Mouse (Mus musculus) left cerebral cortex, adult 2 months (tissue): Measurements from ENCODE around the gene 1700029F12Rik. TPM values are rescaled to one million over a fixed set of nuclear protein-coding genes. Genes with fewer than 3 reads are reported as not detected.
A peak's percentile ranks its signal among the peaks of the same experiment; 100 is the strongest.

Experiments used
- DNase-seq, 2 experiments: peaks; one replicate each; pipeline ENCODE4 v3.0.0; 2021 to 2022; ENCODE audit warnings: low spot score in 2 of 2, mixed read lengths in 1 of 2; ENCODE audit errors: extremely low spot score in 1 of 2
- H3K27ac ChIP-seq: fragments of 200-600 bp; 2 replicates; pipeline ENCODE4 v1.8.1; 2022
- H3K4me3 ChIP-seq: fragments of 200-600 bp; 2 replicates; pipeline ENCODE4 v1.8.1; 2022
- CTCF ChIP-seq: fragments of 200-600 bp; IDR thresholded peaks from 2 replicates; pipeline ENCODE4 v1.8.1; 2022; ENCODE audit warnings: antibody characterized with exemption, mild to moderate bottlenecking, moderate library complexity
- intact Hi-C: fragments of 180-260 bp; cut with DNase I; formaldehyde crosslinking; loops from one replicate; pipeline ENCODE4 v1.15.1; 2025
- total RNA-seq, 2 experiments: library from RNA; stranded (reverse); gene quantifications; 2 replicates each; pipeline ENCODE4 v1.2.3; 2021

Gene 1700029F12Rik
- total RNA-seq, 2 experiments from 2014 or later = not detected

DNA sequence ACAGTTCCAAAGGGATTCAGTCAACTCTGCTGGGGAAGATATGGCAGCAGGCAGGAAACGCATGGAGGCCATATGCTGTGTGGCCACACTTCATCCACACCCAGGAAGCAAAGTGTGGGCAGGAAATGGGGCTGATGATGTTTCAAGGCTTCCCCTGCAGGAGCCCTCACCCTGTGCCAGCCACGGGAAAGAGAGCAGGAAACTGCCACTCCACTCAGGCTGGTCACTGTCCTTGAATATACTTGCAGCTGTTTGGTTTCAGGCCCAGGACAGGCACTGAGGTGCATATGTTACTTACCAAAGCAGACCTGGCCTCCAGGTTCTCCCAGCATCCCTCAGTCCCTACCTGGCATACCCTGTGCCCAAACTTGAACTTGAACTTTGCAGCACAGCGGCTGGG is 30.3 kb upstream of the 1700029F12Rik start:
- Histone ChIP-seq H3K4me3 (no peak overlapping the region), H3K27ac (no peak overlapping the region)
- intact Hi-C loops = no loop called here
- no peak for DNase-seq
- no peak for TF ChIP-seq CTCF

DNA sequence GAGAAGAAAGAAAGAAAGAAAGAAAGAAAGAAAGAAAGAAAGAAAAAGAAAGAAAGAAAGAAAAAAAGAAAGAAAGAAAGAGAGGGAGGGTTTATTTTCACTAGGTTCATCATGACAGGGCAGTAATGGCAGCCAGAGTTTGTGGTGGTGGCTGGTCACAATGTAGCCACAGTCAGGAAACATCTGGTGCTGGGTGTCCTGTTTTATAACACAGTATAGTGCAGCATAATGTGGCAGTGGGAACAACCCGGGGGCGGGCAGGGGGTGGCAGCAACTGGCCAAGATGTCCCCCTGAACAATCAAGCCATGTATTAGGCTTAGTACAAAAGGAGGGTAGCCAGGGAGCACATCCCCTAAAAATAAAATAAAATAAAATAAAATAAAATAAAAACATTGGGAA is 29.3 kb upstream of the 1700029F12Rik start:
- Histone ChIP-seq H3K4me3 (no peak overlapping the region), H3K27ac (no peak overlapping the region)
- intact Hi-C loops = no loop called here
- TF ChIP-seq CTCF = no peak
- no peak for DNase-seq

DNA sequence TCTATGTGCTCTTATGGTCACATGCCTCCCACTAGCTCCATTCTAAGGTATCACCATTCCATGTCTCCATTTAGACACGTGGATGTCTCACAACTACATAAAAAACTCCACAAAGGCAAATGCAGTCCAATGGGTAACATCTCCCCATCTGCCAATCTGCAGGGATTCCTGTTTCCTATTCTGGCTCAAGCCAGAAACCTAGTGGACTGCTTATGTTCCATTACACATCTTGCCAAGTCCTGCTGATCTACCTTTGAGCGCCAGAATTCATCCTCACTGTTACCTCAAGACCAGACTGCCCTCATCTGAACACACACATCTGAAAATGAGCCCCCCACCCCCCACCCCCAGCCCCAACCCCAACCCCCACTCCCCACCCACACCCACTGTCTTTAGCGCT is 28.0 kb upstream of the 1700029F12Rik start:
- intact Hi-C loops = no loop called here
- no peak overlapping the region for H3K27ac ChIP-seq
- TF ChIP-seq CTCF = no peak
- no peak for DNase-seq
- no peak overlapping the region for H3K4me3 ChIP-seq

DNA sequence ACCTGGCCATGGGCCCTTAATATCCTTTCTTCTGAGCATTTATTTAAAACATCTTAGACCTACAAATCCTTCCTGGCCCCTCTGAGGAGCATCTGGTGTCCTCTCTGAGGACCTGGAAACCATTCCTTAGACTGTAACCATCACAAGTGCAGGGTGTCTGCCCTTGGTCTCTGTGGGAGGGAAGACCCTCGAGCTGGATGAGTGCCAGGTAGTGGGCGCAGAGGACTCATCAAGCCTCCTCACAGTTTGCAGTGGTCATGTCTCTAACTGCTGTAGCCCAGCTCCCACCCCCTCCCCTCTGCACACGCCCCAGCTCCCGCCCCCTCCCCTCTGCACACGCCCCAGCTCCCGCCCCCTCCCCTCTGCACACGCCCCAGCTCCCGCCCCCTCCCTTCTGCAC is 26.2 kb upstream of the 1700029F12Rik start:
- Histone ChIP-seq H3K27ac (no peak overlapping the region), H3K4me3 (no peak overlapping the region)
- TF ChIP-seq CTCF = no peak
- intact Hi-C loops = no loop called here
- DNase-seq = no peak

DNA sequence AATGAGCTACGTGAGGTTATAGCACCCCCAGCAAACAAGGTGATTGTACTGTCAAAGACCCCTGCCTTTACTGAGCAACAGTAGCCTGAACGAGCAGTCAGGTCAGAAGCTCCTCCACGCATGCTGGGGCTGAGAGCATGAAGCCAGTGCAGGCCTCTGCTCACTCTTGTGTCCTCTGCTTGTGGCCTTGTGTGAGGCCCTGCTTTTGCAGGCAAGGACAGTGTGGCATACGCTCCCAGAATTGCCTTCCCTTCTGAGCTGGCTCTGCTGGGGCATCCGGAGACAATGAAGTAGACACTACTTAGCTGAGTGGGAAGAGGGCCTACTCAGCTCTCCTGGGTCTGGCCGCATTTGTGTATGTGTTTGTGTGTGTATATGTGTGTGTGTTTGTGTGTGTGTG is 25.6 kb upstream of the 1700029F12Rik start:
- Histone ChIP-seq H3K4me3 (no peak overlapping the region), H3K27ac (no peak overlapping the region)
- no peak for DNase-seq
- intact Hi-C loops = loop anchor here (10.0 kb wide), 2 partner anchors 205 to 325 kb away; no protein-coding TSS in a partner anchor
- TF ChIP-seq CTCF = no peak

DNA sequence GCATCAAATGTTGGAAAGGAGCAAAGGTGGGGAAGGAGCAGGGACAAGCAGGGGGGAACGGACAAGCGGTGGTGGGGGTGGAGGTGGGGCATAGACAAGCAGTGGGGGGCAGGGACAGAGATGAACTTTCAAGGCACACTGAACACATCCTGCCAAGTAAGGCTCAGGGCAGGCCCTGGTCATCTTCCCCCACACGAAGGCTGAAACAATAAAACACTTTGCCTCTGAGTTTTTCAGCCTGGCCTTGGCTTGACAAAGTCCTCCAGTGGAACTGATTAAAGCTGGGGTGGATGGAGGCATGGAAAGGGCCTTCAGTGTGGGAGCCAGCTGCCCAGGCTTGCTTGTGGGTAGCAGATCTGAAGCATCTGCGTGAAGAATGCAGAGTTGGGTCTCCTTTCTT is 23.7 kb upstream of the 1700029F12Rik start:
- Histone ChIP-seq H3K27ac (no peak overlapping the region), H3K4me3 (no peak overlapping the region)
- no peak for TF ChIP-seq CTCF
- DNase-seq = no peak
- intact Hi-C loops = loop anchor here (10.0 kb wide), 2 partner anchors 203 to 323 kb away; no protein-coding TSS in a partner anchor

DNA sequence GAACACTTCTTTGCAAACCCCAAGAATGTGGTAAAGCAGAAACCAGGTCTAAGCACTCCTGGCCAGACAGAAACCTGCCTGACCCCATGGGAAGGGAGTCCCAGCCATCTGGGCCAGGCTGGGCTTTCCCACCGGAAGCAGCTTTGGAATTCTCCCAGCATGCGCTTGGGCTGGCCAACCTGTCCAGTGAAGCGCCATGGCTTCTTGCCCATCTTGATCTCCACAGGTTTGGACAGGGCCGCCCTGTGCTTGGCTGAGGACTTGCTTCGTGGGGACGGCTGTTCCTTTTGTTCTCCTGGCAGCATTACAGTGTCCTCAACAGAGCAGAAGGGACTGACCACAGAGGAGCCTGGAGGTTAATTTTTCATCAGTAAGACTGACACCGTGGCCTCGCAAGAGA is 19.7 kb upstream of the 1700029F12Rik start:
- TF ChIP-seq CTCF = no peak
- intact Hi-C loops = loop anchor here (2.0 to 10.0 kb wide), 3 partner anchors 47 to 319 kb away; no protein-coding TSS in a partner anchor
- Histone ChIP-seq H3K27ac (no peak overlapping the region), H3K4me3 (no peak overlapping the region)
- DNase-seq = no peak

DNA sequence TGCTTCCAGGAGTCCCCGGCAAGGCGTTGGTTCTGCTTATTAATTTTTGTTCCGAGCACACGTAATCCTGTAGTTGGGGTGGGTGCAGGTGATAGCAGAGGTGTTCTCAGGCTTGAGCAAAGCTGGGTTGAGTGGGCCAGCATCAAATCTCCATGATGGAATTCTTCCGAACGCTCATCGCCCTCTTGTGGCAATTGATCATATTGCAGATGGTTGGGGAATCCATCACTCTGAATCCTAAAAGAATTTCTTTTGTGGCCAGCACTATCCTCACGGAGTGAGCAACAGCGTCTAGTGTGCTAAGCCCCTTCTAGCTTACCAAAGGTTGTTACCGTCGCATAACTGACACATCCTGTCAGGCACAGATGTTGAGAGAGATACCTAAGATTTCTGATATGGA is 18.5 kb upstream of the 1700029F12Rik start:
- Histone ChIP-seq H3K27ac (no peak overlapping the region), H3K4me3 (no peak overlapping the region)
- peak; percentile 93 for TF ChIP-seq CTCF
- intact Hi-C loops = loop anchor here (2.0 to 10.0 kb wide), 3 partner anchors 46 to 318 kb away; no protein-coding TSS in a partner anchor
- peak; percentile 76 to 81 for DNase-seq

DNA sequence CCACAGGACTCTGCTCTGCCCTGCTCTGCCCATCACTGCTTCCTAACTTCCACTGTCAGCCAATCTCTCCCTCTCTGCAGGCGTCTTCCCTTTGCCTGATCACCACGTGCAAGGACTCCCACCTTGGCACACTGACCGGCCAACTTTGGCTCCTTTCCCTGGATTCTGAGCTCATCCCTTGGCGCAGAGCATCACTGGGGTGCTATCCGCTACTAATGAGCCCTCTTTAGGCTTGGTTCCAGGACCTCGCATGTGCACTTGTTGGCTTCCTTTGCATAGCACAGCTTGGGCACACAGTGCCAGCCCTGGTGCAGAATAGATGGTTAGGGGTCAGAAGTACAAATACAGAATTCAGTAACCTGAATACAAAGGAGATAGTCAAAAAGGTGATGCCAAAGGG is 17.0 kb upstream of the 1700029F12Rik start:
- no peak for TF ChIP-seq CTCF
- no peak for DNase-seq
- Histone ChIP-seq H3K4me3 (no peak overlapping the region), H3K27ac (no peak overlapping the region)
- intact Hi-C loops = loop anchor here (10.0 kb wide), 2 partner anchors 196 to 316 kb away; no protein-coding TSS in a partner anchor

DNA sequence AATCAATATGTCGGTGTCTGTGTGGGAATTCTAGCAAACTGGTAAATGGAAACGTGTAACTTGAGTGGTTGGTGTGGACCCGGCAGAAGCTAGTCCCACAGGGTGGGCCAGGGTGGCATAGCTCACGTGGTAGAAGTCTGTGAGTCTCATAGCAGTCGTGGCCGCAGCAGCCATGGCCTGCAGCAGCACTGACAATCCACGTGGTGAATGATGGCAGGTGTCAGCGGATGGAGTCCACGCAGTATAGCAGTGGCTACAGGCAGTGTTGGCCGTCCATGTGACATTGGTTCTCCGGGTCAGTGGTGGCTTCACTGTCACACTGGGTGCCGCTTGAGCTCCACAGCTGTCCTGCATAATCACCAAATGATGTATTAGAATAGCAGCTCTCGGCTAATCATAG is 4.1 kb downstream of the 1700029F12Rik start:
- no peak overlapping the region for H3K27ac ChIP-seq
- DNase-seq = no peak
- intact Hi-C loops = no loop called here
- no peak overlapping the region for H3K4me3 ChIP-seq
- no peak for TF ChIP-seq CTCF

DNA sequence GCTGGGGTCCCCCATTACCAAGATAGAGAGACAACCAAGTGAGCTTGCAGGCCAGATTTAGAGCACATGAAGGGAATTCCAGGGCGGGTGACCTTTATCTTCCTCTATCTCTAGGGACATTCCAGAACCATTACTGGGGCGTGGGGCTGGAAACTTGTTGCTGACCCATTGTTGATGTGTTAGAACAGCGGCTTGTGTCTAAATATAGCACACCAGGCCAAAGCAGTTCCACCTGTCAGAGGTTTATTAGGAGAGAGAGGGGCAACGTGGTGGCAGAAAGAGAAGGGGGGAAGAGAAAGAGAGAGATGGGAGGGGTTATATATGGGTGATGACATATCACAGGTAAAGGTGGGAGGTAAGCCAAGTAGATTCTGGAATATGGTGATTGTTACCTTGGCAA is 12.3 kb downstream of the 1700029F12Rik start:
- intact Hi-C loops = no loop called here
- no peak for TF ChIP-seq CTCF
- Histone ChIP-seq H3K27ac (no peak overlapping the region), H3K4me3 (no peak overlapping the region)
- DNase-seq = no peak

DNA sequence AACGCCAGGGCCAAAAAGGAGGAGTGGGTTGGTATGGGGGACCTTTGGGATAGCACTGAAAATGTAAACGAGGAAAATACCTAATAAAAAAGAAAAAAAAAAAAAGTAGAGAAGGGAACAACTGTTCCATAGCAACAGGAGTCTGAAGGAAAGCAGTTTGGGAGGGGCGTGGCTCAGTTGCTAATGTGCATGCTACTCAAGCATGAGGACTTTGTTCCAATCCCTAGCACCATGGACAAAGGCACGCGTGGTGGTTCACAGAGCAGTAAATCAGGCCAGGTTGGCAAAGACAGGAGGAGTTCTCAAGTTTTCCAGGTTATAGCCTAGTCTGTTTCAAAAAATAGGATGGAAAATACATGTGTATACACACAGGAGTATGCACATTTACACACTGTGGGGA is 14.0 kb downstream of the 1700029F12Rik start:
- intact Hi-C loops = no loop called here
- H3K4me3 ChIP-seq = no peak overlapping the region

DNA sequence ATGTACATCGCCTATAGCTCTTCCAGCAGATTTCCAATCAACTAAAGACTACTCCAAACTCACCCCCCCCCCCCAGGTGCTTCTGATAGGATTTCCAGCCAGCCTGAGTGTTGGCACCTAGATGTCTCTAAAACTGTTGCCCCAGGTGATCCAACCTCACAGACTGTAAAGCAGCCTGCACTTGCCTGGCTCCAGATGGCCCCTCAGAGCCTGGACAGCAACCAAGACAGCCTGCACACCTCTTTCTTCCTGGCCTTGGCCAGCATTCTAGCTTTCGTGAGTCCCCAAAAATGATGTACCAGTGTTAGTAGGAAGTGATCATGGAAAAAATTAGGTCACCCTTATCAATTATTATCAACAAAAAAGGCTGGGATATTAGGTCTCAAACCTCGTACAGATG is 16.5 kb downstream of the 1700029F12Rik start:
- no peak overlapping the region for H3K4me3 ChIP-seq
- TF ChIP-seq CTCF = no peak
- no peak overlapping the region for H3K27ac ChIP-seq
- intact Hi-C loops = no loop called here
- DNase-seq = no peak

More for the DNA sequence above, 14.0 kb downstream of the 1700029F12Rik start:
- no peak for TF ChIP-seq CTCF
- DNase-seq = no peak
- no peak overlapping the region for H3K27ac ChIP-seq
